Mouse (Mus musculus) brain, adult 2 months (tissue): ENCODE measurements around the gene Sptb.

Experiments
- DNase-seq: peaks from one replicate; pipeline ENCODE4 v3.0.0; 2011; ENCODE audit warnings: low read depth, low spot score

The Sptb gene

GRCm38 (mm10) chr12:76608241-76608640 lies 102.1 kb downstream of the Sptb start:
- peak; percentile 64 for DNase-seq

GRCm38 (mm10) chr12:76605837-76606236 lies 104.5 kb downstream of the Sptb start:
- DNase-seq, result no peak

GRCm38 (mm10) chr12:76604546-76604945 lies 105.8 kb downstream of the Sptb start:
- DNase-seq, result peak; percentile 65

GRCm38 (mm10) chr12:76603779-76604178 lies 106.6 kb downstream of the Sptb start:
- no peak for DNase-seq

DNA sequence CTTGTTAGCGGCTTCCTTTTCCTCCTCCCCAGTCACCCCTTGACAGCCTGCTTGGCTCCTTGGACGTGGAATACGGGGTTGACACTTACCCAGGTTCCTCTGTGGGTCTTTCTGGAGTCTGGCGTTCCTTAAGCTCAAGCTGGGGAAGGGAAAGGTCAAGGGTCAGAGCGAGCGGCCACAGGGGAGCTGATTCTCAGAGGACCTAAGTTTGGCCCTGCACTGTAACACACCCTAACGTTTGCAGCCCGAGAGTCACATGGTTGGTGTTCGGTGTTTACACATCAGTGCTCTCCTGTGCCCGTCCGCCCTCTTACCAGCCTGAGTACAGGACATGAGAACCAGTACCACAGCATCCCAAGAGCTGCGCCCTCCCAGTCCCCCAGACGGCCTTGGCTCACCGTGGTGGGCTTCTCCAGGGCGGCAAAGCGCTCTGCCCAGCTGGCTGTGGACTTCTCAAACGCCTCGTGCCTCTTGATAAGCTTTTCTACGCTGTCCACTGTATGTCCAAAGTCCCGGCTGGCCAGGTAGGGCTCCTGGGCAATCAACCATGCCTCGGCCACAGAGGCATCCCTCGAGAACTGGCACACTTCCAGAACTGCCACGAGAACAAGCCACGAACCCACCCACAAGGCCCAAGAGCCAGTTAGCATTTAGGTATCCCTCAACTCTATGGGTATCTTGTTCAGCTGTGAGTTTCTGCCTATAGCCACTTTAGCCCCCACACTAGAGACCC lies 112.0 kb downstream of the Sptb start:
- DNase-seq, result no peak

GRCm38 (mm10) chr12:76597577-76598100 lies 112.7 kb downstream of the Sptb start:
- peak; percentile 70 for DNase-seq

DNA sequence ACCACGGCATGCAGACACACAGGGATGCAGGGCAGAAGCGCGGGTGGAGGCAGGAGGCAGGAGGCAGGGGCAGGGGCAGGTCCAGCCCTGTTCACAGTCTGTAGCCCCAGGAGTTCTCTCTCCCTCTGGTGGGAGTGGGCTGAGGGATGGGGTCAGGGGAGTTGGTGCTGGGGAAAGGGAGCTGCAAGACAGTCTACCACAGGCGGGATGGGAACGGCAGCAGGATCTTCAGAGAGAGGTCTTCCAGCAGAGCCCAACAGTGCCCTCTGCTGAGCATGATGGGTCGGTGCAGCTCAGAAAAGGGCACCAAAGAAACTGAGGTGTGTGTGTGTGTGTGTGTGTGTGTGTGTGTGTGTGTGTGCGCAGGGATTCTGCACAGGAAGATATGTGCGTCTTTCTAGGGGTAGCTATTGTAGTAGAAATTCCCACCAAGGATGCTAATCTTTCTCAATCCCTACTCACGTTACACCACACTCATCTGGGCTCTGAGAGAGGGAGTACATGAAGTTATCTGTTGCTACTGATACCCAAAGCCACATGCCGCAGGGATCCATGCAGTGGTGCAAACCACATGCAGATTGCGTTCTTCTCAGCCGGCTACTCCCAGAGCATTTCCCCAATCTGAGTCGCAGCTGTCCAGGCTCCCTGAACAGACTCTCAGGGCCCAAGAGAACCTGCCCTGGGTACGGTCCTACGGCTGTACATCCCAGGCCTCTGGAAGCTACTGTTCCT lies 113.9 kb downstream of the Sptb start:
- DNase-seq, result peak; percentile 93

GRCm38 (mm10) chr12:76595830-76596229 lies 114.5 kb downstream of the Sptb start:
- DNase-seq, result no peak

DNA sequence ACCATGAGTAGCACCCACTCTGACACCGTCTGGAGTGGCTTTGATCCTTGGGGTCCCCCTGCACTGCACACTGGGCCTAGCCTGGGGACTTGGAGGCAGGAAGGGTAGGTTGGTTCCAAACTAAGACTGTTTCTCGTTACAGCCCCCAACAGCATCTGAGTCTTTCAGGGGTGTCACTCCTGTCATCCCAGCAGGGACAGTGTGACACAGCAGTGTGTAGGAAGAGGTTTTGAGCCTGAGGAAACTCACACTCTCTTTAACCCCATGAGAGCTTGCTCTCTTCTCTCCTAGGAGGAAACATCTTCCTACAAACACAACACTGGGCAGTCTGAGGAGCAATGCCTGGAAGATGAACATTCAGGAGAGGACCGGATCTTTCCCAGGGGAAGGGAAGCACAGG lies 115.8 kb downstream of the Sptb start:
- peak; percentile 53 for DNase-seq

DNA sequence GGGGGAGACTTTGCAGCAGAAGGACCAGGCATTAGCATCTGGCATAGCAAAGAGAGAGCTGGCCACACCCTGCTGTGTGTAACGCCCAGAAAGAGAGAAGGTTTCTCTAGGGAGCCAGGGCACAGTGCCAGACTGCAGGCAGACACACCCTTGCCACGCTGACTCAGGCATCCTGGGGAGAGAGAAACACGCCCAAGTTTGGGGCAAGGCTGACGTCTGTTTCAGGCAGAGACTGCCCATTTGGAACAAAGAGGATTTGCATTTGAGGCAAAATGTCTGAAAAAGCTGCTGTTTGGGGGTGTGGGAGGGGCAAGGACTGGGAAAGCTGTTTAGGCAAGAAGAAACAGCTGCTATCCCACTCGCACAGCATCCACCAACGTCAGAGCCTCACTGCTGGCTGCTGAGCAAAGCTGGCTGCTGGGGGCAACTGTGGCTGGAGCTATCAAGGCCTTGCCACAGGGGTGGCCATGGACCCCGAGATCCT lies 116.5 kb downstream of the Sptb start:
- peak; percentile 92 for DNase-seq

DNA sequence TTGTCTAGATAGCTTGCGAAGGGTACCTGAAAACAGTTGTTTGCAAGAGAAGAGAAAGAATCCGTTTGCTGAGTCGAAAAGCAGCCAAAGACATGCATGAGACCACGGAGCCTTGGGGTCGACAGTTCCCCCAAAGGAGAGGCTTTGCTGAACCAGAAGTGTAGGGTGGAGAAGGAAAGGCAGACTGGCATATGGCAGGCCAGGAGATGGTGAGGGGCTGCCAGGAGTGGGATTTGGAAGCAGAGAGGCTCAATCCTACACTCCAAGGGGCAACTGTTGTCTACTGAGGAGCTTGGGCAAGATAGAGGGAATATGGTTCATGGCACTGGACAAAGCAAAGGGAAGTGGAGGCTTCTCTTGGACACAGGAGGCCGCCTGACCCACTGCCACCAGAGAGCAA lies 117.1 kb downstream of the Sptb start:
- DNase-seq, result no peak

GRCm38 (mm10) chr12:76592213-76592612 lies 118.1 kb downstream of the Sptb start:
- peak; percentile 85 for DNase-seq

GRCm38 (mm10) chr12:76591037-76591436 lies 119.3 kb downstream of the Sptb start:
- peak; percentile 56 for DNase-seq

GRCm38 (mm10) chr12:76589531-76589930 lies 120.8 kb downstream of the Sptb start:
- no peak for DNase-seq

- no peak for DNase-seq
Measured at GRCm38 (mm10) chr12:76587357-76587756, 123.0 kb downstream of the Sptb start.

DNA sequence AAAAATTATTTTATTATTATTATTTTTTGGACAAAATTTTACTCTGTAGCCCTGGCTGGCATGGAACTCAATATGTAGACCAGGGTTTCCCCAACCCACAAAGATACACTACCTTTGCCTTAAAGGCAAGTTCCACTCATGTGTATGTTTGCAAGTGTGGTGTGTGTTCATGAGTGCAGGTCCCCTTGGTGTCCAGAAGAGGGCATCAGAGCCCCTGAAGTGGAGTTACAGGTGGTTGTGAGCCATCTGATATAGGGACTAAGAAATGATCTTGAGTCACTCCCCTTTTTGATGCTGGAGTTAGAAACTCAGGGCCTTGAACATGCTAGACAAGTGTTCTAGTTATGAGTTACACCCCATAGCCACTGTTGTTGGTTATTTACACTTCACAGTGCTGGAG lies 125.3 kb downstream of the Sptb start:
- DNase-seq, result no peak

DNA sequence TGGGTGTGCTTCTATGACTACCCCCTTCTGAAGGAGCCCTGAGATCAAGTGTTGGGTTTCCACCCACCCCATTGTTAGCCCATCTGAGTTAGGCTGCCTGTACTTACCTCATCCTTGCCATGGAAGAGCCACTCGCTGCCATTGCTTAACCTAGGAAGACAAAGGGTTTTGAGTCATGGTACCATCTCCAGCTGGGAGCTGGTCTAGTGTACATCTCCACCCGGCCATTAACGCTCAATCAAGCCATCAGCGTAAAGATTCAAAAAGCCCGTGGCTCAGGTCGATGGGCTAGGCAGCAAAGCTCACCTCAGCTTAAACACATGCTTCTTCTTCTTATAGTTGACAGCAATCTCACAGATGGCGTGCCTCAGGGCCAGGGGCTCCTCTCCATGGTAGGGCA lies 126.9 kb downstream of the Sptb start:
- DNase-seq, result no peak

DNA sequence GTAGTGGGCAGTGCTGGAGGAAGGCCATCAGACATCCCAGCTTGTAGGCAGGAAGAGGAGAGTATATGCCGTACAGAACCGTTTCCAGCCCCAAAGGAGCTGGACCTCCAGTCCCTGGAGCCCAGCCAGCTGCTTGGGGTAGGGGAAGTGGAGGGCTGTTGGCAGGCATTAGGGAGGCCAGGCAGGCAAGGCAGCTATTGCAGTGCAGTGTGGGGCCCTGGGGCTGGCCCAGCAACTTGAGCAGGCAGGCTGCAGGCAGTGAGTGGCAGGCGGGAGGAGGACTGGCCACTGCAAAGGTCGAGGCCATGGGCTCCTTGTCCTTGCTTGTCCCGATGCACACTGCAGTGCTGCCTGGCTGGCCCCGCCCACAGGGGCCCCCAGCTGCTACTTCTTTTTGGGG lies 127.5 kb downstream of the Sptb start:
- DNase-seq, result peak; percentile 52

DNA sequence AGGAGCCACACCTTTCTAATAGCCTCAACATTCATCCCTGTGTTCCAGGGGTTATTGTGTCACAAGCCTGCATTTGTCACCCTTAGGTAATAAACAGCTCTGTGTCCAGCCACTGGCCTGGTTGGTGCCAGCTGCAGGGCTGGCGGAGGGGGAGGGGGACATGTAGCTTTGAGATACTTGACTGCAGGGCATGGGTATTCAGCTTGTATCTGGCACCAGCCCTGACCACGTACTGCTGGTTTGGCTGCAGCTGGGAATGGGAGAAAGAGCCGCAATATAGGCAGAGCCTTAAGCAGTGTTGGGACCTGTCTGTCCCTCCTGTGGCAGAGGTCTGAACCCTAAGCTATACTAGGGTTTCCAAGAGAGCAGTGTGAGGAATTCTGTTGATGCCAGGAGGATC lies 128.2 kb downstream of the Sptb start:
- peak; percentile 61 for DNase-seq

- no peak for DNase-seq
Measured at GRCm38 (mm10) chr12:76579806-76580205, 130.5 kb downstream of the Sptb start.

DNA sequence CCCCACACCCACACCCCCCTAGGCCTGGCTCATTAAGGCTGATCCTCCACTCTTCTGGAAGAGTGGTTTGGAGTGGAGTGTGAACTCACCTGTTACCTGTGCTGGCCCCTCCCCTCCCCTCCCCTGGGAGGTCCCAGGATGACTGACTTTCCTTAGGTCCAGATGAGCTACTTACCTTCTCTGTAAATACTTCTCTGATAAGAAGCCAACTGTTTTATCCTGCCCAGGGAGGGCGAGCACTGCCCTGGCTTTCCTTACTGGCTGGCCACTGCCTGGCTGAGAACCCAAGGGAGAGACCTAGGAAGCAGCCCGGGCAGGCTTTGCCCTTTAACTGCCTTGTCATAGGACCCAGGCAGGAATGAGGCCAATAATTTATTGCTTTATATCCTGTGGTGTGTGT lies 131.9 kb downstream of the Sptb start:
- no peak for DNase-seq

GRCm38 (mm10) chr12:76577858-76578257 lies 132.5 kb downstream of the Sptb start:
- no peak for DNase-seq

DNA sequence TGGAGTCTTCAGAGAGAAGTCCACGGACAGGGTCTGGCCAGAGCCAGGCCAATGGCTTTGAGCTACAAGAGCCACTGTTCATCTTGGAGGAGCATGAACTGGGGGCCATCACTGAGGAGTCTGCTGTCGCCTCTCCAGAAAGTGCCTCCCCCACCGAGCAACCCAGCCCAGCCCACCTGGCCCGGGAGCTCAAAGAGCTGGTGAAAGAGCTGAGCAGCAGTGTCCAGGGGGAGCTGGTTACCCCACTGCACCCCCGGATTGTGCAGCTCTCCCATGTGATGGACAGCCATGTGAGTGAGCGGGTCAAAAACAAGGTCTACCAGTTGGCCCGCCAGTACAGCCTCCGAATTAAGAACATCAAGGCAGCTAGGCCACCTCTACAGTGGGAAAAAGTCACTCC lies 133.5 kb downstream of the Sptb start:
- DNase-seq, result no peak
